Mouse (Mus musculus) G1E (cell line): ENCODE results near the gene Ap2s1.

Experiments used
- CTCF ChIP-seq: IDR thresholded peaks from 2 replicates; pipeline ENCODE4 v1.5.1; 2012; ENCODE audit warnings: low read depth, low read length, inconsistent platforms, mixed read lengths
- TAL1 ChIP-seq: conservative IDR thresholded peaks from 2 replicates; pipeline ENCODE4 v1.6.1; 2012; ENCODE audit warnings: low read depth, low read length, inconsistent platforms, mixed read lengths

- TF ChIP-seq TAL1: no peak
- no peak for TF ChIP-seq CTCF
Observed at GRCm38 (mm10) chr7:16761630-16762029, 23.4 kb downstream of the Ap2s1 start.
